Mouse (Mus musculus): Measurements from ENCODE around the gene Nup210.
A peak's percentile ranks its signal among the peaks of the same experiment; 100 is the strongest.
"Not testable (repeated sequence)": the region's sequence is repeated elsewhere in the genome, so short reads cannot be mapped to it uniquely, and the experiment has no call there.

The Nup210 gene

DNA sequence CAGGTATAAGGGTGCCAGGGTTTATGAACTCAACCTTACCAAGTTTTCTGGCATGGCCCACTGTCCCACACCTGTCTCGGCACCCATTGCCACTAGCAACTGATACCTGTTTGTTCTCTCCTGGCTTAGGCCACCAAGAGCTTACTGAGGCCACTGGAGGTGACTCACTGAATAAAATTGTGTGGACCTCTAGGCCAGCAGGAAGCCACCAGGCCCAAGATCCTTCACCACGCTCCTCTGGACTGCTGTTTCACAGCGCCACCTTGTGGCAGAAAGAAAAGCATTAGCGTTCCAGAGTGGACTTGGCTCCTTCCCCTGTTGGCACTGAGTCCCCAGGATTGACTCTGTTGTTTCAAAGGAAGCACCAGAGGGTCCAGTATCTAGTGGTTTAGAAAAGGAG, 23.2 kb upstream of the Nup210 start:
- DNase-seq (ENCODE audit: low spot score in 2 of 2), result peak; percentile 53 to 70

DNA sequence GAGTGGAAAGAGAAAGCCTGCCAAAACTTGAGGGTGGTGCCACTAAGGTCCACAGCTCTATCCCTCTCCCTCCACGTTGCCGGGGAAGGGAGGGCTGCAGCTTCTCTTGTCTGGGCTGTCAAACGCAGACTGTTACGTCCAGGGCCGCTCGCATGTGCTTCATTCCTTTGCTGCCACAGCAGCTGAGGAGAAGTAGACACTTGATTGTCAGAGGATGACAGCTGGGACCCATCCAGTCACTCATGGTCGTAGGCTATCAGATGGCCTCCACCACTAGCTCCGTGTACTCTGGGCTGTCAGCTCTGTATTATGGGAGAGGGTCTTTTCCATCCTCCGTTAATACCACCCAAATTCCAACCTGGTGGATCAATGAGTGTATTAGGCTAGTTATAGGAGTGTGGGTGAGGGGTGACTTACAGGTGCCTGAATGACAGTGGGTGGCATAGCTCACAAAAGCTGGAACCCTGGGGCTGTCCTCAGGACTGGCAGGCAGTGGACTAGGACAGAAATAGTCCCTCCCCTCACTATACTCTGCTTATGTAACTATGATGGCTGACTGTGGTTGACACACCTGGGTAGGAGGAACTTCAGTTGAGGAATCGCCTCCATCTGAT, 20.8 kb upstream of the Nup210 start:
- DNase-seq (ENCODE audit: low spot score in 2 of 2), result no peak

DNA sequence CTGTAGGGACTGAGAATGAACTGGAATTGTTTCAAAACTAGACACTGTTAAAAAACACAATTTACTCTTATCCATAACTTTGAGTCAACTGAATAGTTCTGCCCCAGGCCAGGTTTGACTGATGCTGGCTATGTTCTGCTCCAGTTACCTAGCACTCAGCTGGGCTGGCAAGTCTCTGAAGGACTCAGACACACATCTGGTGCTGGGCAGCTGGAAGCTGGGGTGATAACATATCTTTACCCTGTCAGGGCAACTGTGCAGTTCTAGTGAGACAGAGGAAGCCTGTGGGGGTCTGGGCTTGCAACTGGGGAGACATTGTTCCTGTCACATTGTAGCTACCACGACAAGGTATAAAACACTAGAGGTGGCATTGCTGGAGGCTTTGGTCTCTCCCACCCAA, 14.2 kb upstream of the Nup210 start:
- DNase-seq (ENCODE audit: low spot score in 2 of 2), result no peak

DNA sequence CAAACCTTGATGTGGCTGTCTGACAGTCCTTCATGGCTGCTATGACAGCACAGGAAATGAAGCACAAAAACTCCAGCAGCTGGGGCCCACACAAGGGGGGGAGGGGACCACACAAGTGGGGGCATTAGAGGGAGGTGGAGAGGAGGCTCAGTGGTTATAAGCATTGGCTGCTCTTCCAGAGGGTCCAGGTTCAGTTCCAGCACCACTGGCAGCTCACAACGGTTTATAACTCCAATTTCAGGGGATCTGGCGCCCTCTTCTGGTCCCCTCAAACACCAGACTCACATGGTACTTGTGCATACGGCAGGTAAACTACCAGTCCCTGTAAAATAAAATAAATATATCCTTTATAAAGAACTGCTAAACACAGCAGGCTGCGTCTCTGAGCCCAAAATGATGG, 12.4 kb upstream of the Nup210 start:
- DNase-seq (ENCODE audit: low spot score in 2 of 2), result no peak

DNA sequence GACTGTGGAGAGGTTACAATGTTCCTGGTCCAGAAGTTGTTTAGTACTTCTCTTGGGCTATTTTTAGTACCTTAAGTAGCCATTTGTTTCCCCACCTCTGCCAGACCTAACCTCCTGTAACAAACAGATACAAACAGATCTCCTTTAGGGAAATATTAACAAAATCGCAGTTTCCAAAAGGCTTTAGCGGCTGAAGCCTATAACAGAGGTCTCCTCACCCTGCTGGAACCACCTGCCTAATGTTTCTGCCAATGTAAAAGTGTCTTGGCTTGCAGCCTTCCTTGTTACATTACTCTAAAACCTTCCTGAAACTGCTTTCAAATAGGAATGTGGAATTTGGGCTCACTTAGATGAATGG, 8.6 kb upstream of the Nup210 start:
- no peak for DNase-seq (ENCODE audit: low spot score in 2 of 2)

DNA sequence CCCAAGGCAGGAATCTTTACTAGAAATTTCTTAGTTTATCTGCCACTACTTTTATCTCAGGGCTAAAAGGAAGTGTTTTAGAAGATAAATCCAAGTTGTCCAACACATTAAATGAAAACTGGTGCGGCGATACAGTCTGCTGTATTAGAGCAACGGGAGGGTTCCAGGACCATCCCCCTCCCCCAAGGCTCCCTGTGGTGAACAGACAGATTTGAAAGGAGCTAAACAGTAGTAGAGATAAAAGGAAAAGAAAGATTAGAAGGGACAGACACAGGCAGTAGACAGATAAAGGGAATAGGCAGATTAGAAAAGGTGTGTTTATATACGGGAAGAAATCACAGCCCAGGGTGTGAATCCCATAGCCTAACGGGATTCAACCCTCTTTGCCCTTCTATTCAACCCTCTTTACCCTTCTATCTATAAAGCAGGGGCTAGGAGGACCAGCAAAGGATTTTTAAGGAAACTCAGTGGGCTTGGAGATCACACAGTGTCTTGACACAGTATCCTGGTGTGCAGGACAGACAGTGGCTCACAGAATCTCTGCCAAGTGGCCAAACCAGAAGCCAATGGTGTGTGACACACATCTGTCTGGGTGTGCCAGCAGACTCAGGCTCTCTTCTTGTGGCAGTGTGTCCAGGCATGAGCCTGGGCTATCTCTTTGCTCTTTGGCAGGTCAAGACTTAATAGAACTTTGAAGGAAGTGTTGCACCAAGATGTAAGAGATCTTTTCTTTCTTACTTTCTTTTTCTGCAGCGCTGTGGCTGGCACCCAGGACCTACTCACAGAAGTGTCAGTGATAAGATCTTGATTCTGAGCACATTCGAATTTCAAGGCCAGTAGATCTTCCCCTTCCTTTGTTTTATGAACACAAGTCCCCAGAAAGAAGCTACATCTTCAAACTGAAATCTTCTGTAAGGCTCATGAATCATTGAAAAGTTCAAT, 7.9 kb upstream of the Nup210 start:
- no peak for DNase-seq (ENCODE audit: low spot score in 2 of 2)

DNA sequence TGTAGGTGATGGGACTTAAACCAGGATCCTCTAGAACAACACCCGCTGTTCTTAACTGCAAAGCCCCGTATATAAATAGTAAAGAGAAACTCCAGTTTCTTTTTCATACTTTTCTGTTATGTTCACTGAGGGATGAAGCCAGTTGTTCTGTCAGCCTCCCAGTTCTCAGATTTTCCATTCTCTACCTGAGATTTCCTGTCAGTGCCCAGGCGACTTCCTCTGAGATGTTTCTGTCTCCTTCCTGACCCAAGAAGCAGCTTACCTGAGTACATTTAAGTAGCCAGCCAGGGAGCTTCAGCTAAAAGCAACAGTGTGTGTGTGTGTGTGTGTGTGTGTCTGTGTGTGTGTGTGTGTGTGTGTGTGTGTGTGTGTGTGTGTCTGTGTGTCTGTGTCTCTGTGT, 6.8 kb upstream of the Nup210 start:
- DNase-seq (ENCODE audit: low spot score in 2 of 2), result no peak

DNA sequence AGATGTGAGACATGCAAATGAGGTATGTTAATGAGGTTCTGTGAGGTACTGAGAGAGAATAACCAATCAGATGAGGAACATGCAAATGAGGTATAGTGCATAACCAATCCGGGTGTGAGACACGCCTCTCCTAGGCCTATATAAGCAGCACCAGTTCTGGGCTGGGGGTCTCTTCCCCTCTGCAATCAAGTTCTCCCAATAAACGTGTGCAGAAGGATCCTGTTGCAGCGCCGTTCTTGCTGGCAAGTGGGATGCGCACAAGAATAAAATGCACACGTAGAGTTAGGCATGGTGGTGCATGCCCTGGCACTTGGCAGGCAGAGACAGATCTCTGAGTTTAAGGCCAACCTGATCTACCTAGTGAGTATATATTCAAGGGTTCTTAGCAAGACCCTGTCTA, 4.5 kb upstream of the Nup210 start:
- DNase-seq (ENCODE audit: low spot score in 2 of 2), result not testable (repeated sequence)

DNA sequence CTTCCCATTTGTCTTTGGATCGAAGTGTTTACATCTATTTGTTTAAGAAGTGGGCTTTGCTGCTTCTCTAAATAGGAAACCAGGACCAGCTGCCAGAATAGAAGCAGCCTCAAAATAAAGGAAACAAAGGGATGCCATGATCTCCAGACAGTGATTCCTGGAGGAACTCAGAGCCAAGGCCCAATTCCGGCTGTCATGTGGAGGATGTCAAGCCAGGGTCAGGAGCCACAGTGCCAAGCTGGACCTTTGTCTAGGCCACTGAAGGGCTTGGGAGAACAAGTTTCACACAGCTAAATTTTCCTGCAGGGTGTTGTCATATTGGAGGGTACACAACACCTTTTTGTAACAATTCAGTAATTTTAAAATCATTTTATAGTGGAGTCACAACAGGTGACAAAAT, 3.6 kb upstream of the Nup210 start:
- DNase-seq (ENCODE audit: low spot score in 2 of 2), result no peak

DNA sequence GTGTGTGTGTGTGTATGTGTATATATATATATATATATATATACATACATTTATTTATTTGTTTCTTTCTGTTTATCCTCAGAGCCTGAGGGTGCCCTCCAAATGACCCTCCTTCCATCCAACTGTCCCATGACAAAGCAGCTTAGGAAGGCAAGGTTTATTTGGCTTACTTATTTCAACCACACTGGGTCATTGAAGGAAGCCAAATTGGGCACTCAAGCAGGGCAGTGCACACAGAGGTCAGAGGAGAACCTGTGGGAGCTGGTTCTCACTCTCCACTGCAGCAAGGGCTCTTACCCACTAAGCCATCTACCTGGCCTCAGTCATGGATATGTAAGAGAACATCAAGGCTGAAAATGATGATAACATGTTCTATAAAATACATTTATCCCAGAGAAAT, 1.9 kb upstream of the Nup210 start:
- DNase-seq (ENCODE audit: low spot score in 2 of 2), result no peak

DNA sequence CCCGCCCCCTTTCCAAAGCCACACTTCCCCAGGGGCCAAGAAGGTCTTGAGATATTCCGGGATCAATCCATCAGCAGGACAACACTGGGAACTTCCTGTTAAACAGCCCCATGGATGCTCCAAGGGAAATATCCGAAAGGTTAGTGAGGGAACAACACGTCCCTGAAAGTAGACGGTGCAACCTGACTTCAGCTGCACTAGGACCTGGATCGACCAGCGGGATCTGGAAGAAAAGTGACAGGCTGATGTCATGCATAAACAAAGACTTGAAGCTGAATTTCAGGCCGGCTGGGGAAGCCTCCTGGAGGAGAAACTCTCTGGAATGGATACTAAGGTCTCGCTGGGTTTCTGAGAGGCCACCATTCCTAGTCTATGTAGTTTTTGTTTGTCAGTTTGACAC, 520 bp upstream of the Nup210 start:
- DNase-seq (ENCODE audit: low spot score in 2 of 2), result no peak

DNA sequence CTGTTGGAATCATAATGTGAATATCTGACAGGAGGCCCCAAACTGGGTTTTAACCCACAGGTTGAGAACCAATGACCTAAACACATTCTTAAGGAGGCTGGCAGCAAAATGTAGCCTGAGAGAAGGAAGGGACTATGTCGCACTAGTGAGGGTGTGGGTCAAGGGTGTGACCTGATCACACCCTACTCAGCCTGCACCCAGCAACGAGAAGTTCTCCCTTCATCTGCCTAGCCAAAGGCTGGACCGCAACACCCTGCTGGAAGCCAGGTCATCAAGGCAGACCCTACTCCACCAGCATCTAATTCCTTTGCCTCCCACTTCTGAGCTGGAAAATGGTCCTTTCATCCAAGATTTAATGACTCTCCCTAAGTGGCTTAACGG, 776 bp downstream of the Nup210 start:
- DNase-seq (ENCODE audit: low spot score in 2 of 2), result no peak

DNA sequence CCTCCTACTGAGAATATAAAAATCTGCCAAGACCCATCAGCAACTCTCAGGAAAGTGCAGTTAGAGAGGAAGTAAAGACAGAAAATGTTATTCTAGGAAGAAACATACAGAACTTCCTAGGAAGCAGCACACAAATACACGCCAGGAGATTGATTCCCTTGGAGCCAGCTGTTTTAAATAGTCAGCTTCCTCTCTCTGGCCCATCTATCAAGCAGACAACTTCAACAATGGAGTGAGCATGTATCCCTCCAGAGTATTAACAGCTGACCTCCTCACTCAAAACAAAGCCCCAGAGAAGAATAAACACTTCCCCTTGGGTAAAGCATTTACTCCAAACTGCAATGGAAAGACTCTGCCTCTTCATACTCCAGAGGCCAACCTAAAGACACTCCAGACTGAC, 1.5 kb downstream of the Nup210 start:
- DNase-seq (ENCODE audit: low spot score in 2 of 2), result no peak

DNA sequence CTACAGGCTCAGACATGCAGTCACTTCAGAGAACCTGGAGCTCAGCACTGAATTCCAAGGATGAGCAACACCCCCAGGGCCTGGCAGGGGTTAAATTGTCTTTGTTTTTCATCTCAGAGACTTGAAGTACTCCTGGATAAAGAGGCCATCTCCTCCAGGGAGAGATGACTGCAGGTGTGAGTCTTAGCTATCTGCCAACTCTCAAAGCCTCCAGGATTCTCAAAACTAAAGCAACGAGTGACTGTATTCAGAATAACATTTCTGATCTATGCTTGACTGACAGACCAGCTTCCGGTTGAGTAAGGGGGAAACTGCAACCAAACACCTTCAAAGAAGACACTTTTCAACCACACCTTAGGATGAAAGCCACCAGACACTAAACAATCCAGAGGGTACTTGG, 1.9 kb downstream of the Nup210 start:
- DNase-seq (ENCODE audit: low spot score in 2 of 2), result no peak

DNA sequence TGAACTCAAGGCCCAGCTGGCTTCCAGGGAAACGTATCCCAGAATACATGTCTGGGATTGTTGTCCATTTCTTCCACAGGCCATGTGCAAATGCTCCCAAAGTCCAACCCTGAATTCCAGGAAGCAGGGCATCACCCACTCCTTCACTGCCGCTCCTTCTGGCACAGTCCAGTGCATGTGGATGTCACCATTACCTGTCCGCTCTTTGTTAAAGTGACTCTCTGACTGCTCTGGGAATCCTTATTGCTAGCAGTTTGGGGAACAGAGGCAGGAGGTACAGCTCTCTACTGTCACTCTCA, 4.7 kb downstream of the Nup210 start:
- no peak for DNase-seq (ENCODE audit: low spot score in 2 of 2)

DNA sequence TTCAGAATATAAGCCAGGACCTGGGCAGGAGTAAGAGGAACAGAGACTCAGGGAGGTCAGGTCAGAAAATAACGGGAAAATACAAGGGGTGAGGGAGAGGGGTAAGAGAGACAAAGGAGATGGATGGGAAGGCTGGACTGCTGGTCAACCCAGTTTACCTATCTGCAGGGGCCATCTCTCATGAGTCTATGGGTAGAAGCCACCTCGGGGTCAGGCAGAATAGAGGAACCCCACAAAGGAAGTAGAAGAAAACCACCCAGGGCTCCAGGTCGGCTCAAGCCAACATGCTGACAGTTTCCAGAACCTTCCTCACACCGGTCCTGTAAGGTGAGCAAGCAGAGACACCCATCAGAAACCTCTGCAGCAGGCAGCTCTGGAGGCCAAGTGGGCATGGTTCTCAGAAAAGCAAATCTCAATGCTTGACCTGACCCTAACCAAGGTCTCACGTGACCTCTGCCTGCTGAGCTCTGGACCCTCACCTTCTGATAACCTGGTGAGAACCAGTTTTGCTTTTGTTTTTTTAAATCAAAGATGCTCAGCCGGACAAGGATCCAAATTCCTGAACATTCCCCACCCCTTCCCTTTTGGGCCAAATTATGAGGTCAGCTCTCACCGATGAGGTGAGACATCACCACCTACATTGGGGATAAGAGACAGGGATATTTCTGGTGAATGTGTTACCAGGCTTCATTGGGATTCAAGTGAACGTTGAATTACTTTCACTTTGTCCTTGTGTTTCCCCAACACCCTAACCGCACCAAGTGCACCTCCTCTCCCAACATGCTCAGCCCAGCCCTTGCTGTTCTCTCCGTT, 5.3 kb downstream of the Nup210 start:
- DNase-seq (ENCODE audit: low spot score in 2 of 2), result no peak

DNA sequence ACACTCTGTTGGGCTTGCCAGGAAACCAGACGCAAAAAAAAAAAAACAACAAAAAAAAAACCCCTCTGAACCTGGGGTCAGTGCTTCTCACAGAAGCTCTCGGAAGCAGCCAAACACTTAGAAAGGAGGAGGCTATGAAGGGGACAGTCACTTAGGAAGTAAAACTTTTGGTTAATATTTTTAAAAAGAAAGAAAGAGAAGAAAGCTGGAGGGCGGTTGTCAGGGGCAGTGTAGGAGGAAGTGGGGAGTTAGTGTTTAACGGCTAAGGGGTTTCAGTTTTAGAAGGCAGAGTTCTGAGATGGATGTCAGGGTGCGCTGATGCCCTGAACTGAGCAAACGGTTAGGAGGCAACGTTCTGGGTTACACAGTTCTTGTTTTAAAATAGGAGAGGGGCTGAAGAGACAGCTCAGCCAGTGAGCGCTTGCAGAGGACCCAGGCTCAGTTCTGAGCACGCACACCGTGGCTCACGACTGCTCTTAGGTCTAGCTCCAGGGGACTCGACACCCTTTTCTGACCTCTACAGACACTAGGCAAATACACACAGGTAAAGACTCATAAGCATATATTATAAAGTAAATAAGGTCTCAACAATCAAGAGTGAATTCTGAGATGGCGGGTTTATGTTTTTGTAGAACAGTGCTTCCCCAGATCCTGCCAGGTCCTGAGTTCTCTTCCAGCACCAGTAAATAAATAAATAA, 6.2 kb downstream of the Nup210 start:
- DNase-seq (ENCODE audit: low spot score in 2 of 2), result no peak

DNA sequence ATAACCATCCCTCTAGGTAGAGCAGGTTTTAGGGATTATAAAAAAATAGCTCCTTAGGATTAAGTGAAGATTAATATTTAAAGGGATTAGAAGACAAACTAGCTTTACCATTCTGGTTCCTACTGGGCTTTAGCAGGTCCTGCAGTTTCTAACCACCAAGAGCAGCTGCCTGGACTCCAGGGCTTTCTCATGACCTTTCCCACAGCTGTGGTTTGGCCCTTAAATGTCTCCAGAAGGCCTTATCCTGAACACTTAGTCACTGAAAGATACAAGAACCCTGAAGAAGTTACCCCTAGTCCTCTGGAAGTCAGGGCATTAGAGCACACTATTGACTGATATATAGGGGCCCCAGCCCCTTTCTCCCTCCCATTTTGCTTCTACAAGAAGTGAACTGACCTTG, 7.1 kb downstream of the Nup210 start:
- DNase-seq (ENCODE audit: low spot score in 2 of 2), result no peak

DNA sequence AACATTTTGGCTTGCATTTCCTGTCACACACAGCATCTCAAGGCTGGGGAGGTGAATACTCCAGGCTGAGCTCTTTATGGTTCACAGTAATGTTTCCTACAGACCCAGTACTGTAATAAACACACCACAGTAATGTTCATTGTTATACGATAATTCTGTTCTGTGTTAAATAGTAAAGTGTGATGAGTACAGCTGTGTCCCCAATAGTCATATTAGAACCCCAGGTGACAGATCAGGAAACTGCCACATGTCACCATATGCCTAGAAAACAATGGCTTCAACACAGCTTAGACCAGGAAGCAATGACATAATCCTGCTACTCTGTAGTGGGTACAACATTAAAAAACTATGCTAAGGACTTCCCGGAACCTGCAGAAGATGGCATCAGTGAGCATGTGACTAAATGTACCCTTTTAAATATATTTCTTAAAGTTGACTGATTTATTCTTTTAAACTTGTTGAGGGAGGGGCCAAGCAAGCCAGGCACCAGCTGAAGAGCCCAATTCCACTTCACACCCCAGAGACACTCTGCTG, 7.6 kb downstream of the Nup210 start:
- no peak for DNase-seq (ENCODE audit: low spot score in 2 of 2)

DNA sequence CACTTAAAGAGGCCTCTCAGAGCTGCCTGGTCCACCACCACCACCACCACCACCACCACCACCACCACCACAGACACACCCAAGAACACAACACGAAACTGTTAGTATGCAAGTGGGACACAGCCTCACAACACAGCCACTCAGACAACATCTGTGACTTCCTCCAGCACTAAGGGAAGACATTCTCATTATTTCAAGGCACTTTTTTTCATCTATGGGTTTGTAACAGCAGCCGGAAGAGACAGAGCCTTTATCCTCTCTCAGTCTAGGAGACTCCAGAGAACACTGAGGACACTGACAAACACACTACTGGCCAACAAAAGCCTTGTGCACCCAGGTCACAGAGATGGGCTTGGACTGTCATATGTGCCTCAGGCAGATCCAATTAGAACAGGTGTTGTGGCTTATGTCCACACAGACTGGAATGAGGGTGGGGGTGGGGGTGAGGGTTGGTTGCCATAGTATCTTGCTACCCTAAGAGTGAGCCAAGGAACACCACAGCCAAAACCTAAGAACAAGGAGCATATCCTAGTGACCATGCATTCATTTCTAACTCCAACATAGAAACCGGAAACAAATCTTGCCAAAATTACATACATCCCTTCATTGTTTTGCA, 8.2 kb downstream of the Nup210 start:
- no peak for DNase-seq (ENCODE audit: low spot score in 2 of 2)

DNA sequence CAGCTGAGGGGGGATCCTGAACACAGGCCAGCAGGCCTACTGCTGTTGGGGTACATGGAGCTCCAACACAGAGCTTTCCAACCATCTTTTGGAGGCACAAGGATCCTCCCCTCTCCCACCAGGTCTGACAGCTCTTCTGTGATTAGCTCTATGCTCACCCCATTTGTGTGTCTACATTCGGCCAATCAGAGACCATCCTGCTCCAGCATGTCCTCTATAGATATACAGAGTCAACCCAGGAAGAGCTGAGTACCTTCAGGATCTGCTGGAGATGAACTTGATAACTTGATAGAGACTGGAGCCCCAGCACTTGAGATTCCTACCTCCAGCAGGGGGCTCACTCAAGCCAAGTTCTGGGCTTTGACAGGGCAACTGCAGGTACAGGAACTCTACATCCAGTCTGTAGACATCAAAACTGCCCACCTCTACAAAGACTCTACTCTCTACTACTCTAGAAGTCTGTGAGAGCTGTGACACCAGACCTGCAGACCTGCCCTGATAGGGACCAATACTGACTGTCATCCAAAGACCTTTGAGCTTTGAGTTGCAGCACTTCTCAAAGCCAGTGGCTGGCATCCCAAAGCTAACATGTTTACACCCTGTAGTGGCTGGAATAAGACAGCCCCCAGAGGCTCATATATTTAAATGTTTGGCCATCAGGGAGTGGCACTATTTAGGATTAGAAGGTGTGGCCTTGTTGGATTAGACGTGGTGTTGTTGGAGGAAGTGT, 11.1 kb downstream of the Nup210 start:
- no peak for DNase-seq (ENCODE audit: low spot score in 2 of 2)

Measured in frontal cortex, postnatal 25 days (tissue).